Mouse (Mus musculus): ENCODE results near the gene Asb12.

DNA sequence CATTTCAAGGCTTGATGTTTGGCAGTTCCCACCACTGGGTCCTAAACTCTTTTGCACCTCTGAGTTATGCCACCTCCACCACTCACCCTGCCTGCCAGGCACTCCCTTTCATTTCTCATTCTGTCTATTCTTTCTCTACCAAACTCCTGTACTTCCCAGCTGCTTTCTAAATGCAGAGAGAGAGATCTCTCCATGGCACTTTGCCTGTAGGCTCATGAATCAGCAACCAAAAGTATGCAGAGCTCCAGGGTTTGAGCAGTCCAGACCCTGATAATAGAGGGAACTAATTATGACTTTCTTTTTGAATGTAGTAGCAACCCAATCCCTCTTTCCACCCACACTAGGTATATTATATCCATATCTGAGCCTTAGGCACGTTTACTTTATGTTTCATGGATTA, 115.5 kb downstream of the Asb12 start:
- TF ChIP-seq CTCF (IDR thresholded peaks at IDR 0.05; ENCODE audit: low read depth) (no peak), EP300 (optimal IDR thresholded peaks at IDR 0.05) (no peak)
